Mouse (Mus musculus) bone marrow macrophage, adult 2 months (primary cell): Measurements from ENCODE around the gene Lrig3.

Experiments used
- CTCF ChIP-seq: IDR thresholded peaks from 2 replicates; pipeline ENCODE4 v1.5.1; 2012; ENCODE audit warnings: low read depth, mild to moderate bottlenecking, low read length, moderate library complexity
- POLR2A ChIP-seq: IDR thresholded peaks from 2 replicates; pipeline ENCODE4 v1.6.1; 2012; ENCODE audit warnings: mild to moderate bottlenecking, low read depth, low read length, borderline replicate concordance

DNA sequence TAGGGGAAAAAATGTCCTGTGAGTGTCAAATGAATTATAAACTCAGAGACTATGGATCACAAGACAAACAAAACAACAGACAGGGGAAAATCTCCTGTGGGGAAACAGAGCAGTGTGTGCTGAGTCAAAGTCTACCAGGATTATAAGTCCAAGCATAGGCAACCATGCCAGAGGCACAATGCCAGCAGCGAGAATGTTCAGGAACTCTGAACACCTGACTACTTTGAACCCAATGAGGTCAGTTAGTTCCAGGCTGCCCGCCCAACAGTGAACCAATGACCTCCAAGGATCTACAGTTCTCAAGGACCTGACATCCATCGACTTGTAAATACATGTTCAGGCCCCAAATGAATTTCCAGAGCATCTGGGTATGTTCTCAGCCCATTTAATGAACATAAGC is 36.0 kb upstream of the Lrig3 start:
- no peak for TF ChIP-seq CTCF
- TF ChIP-seq POLR2A = no peak
